Mouse (Mus musculus) myocyte (in vitro differentiated cells): ENCODE results near the gene Rpp25l. TPM values are rescaled to one million over a fixed set of nuclear protein-coding genes. Genes with fewer than 3 reads are reported as not detected.

ENCODE experiments used
- H3K27me3 ChIP-seq: one replicate; pipeline ENCODE4 v1.6.1; 2011; ENCODE audit not compliant: control insufficient read depth, insufficient read depth, insufficient read length
- H3K36me3 ChIP-seq: one replicate; pipeline ENCODE4 v1.6.1; 2011; ENCODE audit not compliant: control insufficient read depth, insufficient read depth
- H3K4me2 ChIP-seq: one replicate; pipeline ENCODE4 v1.6.1; 2011; ENCODE audit warnings: low read depth, control low read depth
- H3K4me3 ChIP-seq: one replicate; pipeline ENCODE4 v1.5.1; 2011; ENCODE audit warnings: mild to moderate bottlenecking, control low read depth, moderate library complexity
- H3K79me2 ChIP-seq: one replicate; pipeline ENCODE4 v1.6.1; 2011; ENCODE audit not compliant: control insufficient read depth, insufficient read depth
- H3ac ChIP-seq: one replicate; pipeline ENCODE4 v1.6.1; 2011; ENCODE audit not compliant: control insufficient read depth, insufficient read length
- CEBPB ChIP-seq: IDR thresholded peaks from 2 replicates; pipeline ENCODE4 v1.6.1; 2011; ENCODE audit warnings: mild to moderate bottlenecking, moderate library complexity; ENCODE audit not compliant: poor library complexity, insufficient read depth, severe bottlenecking
- E2F4 ChIP-seq: IDR thresholded peaks from one replicate; pipeline ENCODE4 v1.6.1; 2011; ENCODE audit warnings: mild to moderate bottlenecking, control low read depth, moderate library complexity; ENCODE audit not compliant: insufficient read depth
- MAX ChIP-seq: IDR thresholded peaks from one replicate; pipeline ENCODE4 v1.6.1; 2011; ENCODE audit warnings: low read depth, mild to moderate bottlenecking, control low read depth
- MYOD1 ChIP-seq, 3 experiments: IDR thresholded peaks; one replicate each; pipeline ENCODE4 v1.6.1; 2011; ENCODE audit warnings: control low read depth in 2 of 3, low read depth in 2 of 3, mild to moderate bottlenecking in 2 of 3, moderate library complexity in 1 of 3; ENCODE audit not compliant: insufficient read length in 2 of 3, control insufficient read depth in 1 of 3
- MYOG ChIP-seq, 3 experiments: IDR thresholded peaks; one replicate each; pipeline ENCODE4 v1.6.1; 2011; ENCODE audit warnings: control low read depth in 2 of 3, low read depth in 2 of 3, mild to moderate bottlenecking in 2 of 3; ENCODE audit not compliant: insufficient read length in 2 of 3, control insufficient read depth in 1 of 3, insufficient read depth in 1 of 3
- POLR2A ChIP-seq: IDR thresholded peaks from one replicate; pipeline ENCODE4 v1.6.1; 2011; ENCODE audit warnings: low read depth, mild to moderate bottlenecking, control low read depth, moderate library complexity; ENCODE audit not compliant: insufficient read length
- POLR2AphosphoS2 ChIP-seq: IDR thresholded peaks from one replicate; pipeline ENCODE4 v1.6.1; 2011; ENCODE audit warnings: low read depth, control low read depth; ENCODE audit not compliant: insufficient read length
- REST ChIP-seq: IDR thresholded peaks from one replicate; pipeline ENCODE4 v1.6.1; 2011; ENCODE audit warnings: mild to moderate bottlenecking, control low read depth, moderate library complexity; ENCODE audit not compliant: insufficient read depth, insufficient read length
- SRF ChIP-seq: IDR thresholded peaks from one replicate; pipeline ENCODE4 v1.6.1; 2011; ENCODE audit warnings: low read depth; ENCODE audit not compliant: control insufficient read depth, insufficient read length
- TCF12 ChIP-seq: IDR thresholded peaks from one replicate; pipeline ENCODE4 v1.6.1; 2011; ENCODE audit warnings: mild to moderate bottlenecking, control low read depth; ENCODE audit not compliant: poor library complexity, insufficient read depth, severe bottlenecking
- TCF3 ChIP-seq: IDR thresholded peaks from one replicate; pipeline ENCODE4 v1.6.1; 2011; ENCODE audit warnings: low read depth, control low read depth; ENCODE audit not compliant: insufficient read length
- USF1 ChIP-seq: IDR thresholded peaks from one replicate; pipeline ENCODE4 v1.6.1; 2011; ENCODE audit warnings: low read depth, mild to moderate bottlenecking, control low read depth, moderate library complexity
- polyA plus RNA-seq: library from polyadenylated mRNA; unstranded; fragments of >200 nt; fragmentation: generic; extraction: Trizol; gene quantifications from one replicate; pipeline ENCODE4 v1.2.1, GENCODE M21; 2012; ENCODE audit warnings: missing spikeins

Rpp25l gene
- polyA plus RNA-seq, 1 experiment: 43.8 TPM

- Histone ChIP-seq H3K27me3 (peaks cover 40% of the 10 kb centered on the region), H3K4me3 (no peak overlapping the region), H3K4me2 (no peak overlapping the region), H3ac (no peak overlapping the region), H3K36me3 (no peaks in the 10 kb centered on the region), H3K79me2 (no peaks in the 10 kb centered on the region)
- TF ChIP-seq TCF12 (no peak), USF1 (no peak), MAX (no peak), REST (no peak), TCF3 (no peak), E2F4 (no peak), POLR2AphosphoS2 (no peak), MYOG (IDR thresholded peaks at IDR 0.05; ENCODE audit: control insufficient read depth in 1 of 3, insufficient read depth in 1 of 3, insufficient read length in 2 of 3, low read depth in 2 of 3) (no peak)
Observed at GRCm38 (mm10) chr4:41682789-41683188, 30.5 kb downstream of the Rpp25l start.

- no peaks in the 10 kb centered on the region for H3K79me2 ChIP-seq
- H3K36me3 ChIP-seq: no peaks in the 10 kb centered on the region
- no peak overlapping the region for H3K4me3 ChIP-seq
- H3K4me2 ChIP-seq: no peak overlapping the region
- TF ChIP-seq MAX (no peak), CEBPB (no peak), USF1 (no peak), TCF3 (no peak), POLR2AphosphoS2 (no peak), MYOG (IDR thresholded peaks at IDR 0.05; ENCODE audit: control insufficient read depth in 1 of 3, insufficient read depth in 1 of 3, insufficient read length in 2 of 3, low read depth in 2 of 3) (no peak), REST (no peak)
- peaks cover 48% of the 10 kb centered on the region for H3K27me3 ChIP-seq
- no peak overlapping the region for H3ac ChIP-seq
Observed at GRCm38 (mm10) chr4:41681947-41682346, 31.4 kb downstream of the Rpp25l start.

- no peak overlapping the region for H3K4me2 ChIP-seq
- peaks cover 56% of the 10 kb centered on the region for H3K27me3 ChIP-seq
- no peaks in the 10 kb centered on the region for H3K36me3 ChIP-seq
- no peaks in the 10 kb centered on the region for H3K79me2 ChIP-seq
- no peak overlapping the region for H3K4me3 ChIP-seq
- TF ChIP-seq TCF3 (no peak), REST (no peak), MAX (no peak), SRF (no peak), POLR2A (no peak)
- H3ac ChIP-seq: no peak overlapping the region
Observed at GRCm38 (mm10) chr4:41681176-41681575, 32.2 kb downstream of the Rpp25l start.

GRCm38 (mm10) chr4:41679291-41679690 lies 34.0 kb downstream of the Rpp25l start:
- H3K4me2 ChIP-seq: no peak overlapping the region
- no peaks in the 10 kb centered on the region for H3K79me2 ChIP-seq
- no peaks in the 10 kb centered on the region for H3K36me3 ChIP-seq
- H3K4me3 ChIP-seq: no peak overlapping the region
- TF ChIP-seq E2F4: no peak
- TF ChIP-seq TCF12: no peak
- TF ChIP-seq MYOG (IDR thresholded peaks at IDR 0.05; ENCODE audit: control insufficient read depth in 1 of 3, insufficient read depth in 1 of 3, insufficient read length in 2 of 3, low read depth in 2 of 3): no peak
- no peak for TF ChIP-seq USF1
- TF ChIP-seq REST: no peak
- no peak for TF ChIP-seq POLR2A
- TF ChIP-seq TCF3: no peak
- TF ChIP-seq CEBPB: no peak
- peaks cover 70% of the 10 kb centered on the region for H3K27me3 ChIP-seq
- no peak overlapping the region for H3ac ChIP-seq

GRCm38 (mm10) chr4:41678863-41679262 lies 34.5 kb downstream of the Rpp25l start:
- no peak overlapping the region for H3K4me3 ChIP-seq
- no peak overlapping the region for H3K4me2 ChIP-seq
- no peaks in the 10 kb centered on the region for H3K79me2 ChIP-seq
- H3K27me3 ChIP-seq: peaks cover 74% of the 10 kb centered on the region
- H3ac ChIP-seq: no peak overlapping the region
- TF ChIP-seq MAX (no peak), MYOG (IDR thresholded peaks at IDR 0.05; ENCODE audit: control insufficient read depth in 1 of 3, insufficient read depth in 1 of 3, insufficient read length in 2 of 3, low read depth in 2 of 3) (no peak), SRF (no peak), TCF3 (no peak), CEBPB (no peak), POLR2A (no peak), USF1 (no peak), TCF12 (no peak), REST (no peak), MYOD1 (IDR thresholded peaks at IDR 0.05; ENCODE audit: control insufficient read depth in 1 of 3, insufficient read length in 2 of 3, low read depth in 2 of 3) (no peak), E2F4 (no peak), POLR2AphosphoS2 (no peak)
- no peaks in the 10 kb centered on the region for H3K36me3 ChIP-seq
